Mouse (Mus musculus): ENCODE data around the gene Ociad2. TPM values are rescaled to one million over a fixed set of nuclear protein-coding genes. Genes with fewer than 3 reads are reported as not detected.

Gene Ociad2
- 21.6 and 22.5 TPM in 2 replicates for polyA plus RNA-seq (2014; fragmentation: Nextera tagmentation; extraction: Ambion mirVana)

DNA sequence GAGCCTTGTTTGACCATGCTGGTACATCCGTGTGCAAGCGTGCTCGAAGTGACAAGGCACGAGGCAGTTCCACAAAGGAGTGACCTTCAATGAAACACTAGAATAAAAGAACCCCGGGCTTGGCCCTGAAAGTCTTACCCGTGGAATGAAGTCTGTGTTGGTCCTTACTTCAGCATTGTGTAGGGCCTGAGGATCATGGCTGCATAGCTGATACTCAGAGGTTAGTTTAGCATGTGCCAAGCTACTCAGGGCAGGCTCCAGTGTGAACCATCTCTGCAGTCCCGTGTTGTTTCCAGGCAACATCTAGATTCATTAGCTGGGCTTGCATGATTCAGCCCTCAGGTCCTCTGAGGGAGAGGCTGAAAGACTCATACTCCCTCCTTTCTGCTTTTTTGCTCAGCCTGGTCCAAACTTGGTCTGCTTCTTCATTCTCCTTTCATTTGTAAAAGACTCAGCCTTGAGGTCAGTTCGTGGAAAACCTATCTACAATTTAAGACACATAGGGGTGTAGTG, at the start of gene Ociad2:
Ociad2 (minus strand) TSS at position 306 of the 513 bp plus-strand sequence.
- Histone ChIP-seq H3K27ac (ENCODE audit: low read depth, low read length) (no peak within 1 kb of the TSS), H3K27me3 (ENCODE audit: control insufficient read depth, insufficient read depth, low read length) (no peaks in the 10 kb centered on the region), H3K4me1 (ENCODE audit: control insufficient read depth, insufficient read depth, low read length) (peaks cover 19% of the 10 kb centered on the region; the same call in 1 of the 2 replicates), H3K36me3 (ENCODE audit: control insufficient read depth, insufficient read depth, low read length) (no peaks in the 10 kb centered on the region), H3K4me3 (ENCODE audit: low read depth, low read length) (no peak within 1 kb of the TSS), H3K4me2 (no peak within 1 kb of the TSS), H3K9me3 (replicated peaks; ENCODE audit: control insufficient read depth, low read length) (no peaks in the 10 kb centered on the region), H3K9ac (ENCODE audit: low read depth, low read length) (no peak within 1 kb of the TSS)
- ATAC-seq (replicated peaks; ENCODE audit: insufficient number of reproducible peaks, low FRiP score, low TSS enrichment), result no peak
- 79% methylated on average over 8 of the region's 8 CpGs for WGBS (ENCODE audit: insufficient replicate concordance)

DNA sequence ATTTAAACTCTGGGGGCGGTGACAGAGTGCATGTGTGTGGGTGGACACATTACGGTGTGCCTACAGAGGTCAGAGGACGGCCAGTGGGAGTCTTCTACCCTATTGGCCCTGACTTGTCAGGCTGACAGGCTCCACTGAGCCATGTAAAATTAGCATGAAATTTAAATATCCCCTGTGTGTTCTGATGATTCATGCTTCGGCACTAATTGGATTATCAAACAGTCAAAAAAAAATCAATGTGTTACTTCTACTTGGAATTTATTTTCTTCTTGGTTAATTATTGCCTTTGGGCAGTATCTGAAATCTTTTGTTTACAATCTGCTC, 42.8 kb upstream of the Ociad2 start:
- ATAC-seq (replicated peaks; ENCODE audit: insufficient number of reproducible peaks, low FRiP score, low TSS enrichment), result no peak
- H3K4me1 ChIP-seq (ENCODE audit: control insufficient read depth, insufficient read depth, low read length), result no peaks in the 10 kb centered on the region
- no peaks in the 10 kb centered on the region for H3K9me3 ChIP-seq (replicated peaks; ENCODE audit: control insufficient read depth, low read length)
- no peaks in the 10 kb centered on the region for H3K27me3 ChIP-seq (ENCODE audit: control insufficient read depth, insufficient read depth, low read length)
- 69% methylated on average over 4 of the region's 4 CpGs for WGBS (ENCODE audit: insufficient replicate concordance)
- H3K27ac ChIP-seq (ENCODE audit: low read depth, low read length), result no peak overlapping the region
- no peaks in the 10 kb centered on the region for H3K36me3 ChIP-seq (ENCODE audit: control insufficient read depth, insufficient read depth, low read length)
- no peak overlapping the region for H3K9ac ChIP-seq (ENCODE audit: low read depth, low read length)
- no peak overlapping the region for H3K4me2 ChIP-seq
- no peak overlapping the region for H3K4me3 ChIP-seq (ENCODE audit: low read depth, low read length)

DNA sequence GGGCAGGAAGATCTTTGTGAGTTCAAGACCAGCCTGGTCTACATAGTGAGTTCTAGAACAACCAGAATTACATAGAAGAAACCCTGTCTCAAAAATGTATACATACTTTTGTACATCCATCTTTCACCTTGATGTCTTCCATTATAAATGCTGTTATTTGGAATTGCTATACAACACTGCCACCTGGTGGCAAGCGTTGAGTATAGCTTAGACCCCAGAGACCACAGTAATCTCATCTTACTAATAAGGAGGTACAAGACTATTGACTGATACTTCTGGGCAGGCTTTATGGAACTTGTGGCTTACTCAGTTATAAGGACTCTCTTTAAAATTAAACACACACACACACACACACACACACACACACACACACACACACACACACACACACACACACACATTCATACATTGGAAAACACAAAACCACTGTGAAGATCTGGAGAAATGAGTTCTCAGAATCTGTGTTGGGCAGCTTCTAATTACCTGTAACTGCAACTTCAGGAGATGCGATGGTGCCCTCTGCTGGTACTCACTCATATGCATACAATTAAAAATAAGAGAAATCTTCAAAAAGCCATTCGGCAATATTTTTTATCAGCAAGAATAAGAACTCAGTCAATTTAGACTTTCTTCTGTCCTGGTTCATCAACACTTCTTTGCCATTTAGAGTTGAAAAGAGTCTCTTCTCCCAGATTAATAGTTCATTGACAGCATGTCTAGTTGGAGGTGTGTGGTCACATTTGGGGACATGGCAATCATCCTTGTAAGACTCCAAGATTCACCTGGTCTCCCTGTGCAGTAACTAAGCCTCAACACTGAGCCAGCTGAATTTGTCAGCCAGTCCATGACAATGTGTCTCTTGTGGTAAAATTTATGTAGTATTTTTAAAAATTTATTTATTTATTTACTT, 42.2 kb upstream of the Ociad2 start:
- 30% methylated on average over 3 of the region's 3 CpGs for WGBS (ENCODE audit: insufficient replicate concordance)
- H3K9me3 ChIP-seq (replicated peaks; ENCODE audit: control insufficient read depth, low read length), result no peaks in the 10 kb centered on the region
- H3K36me3 ChIP-seq (ENCODE audit: control insufficient read depth, insufficient read depth, low read length), result no peaks in the 10 kb centered on the region
- no peak overlapping the region for H3K27ac ChIP-seq (ENCODE audit: low read depth, low read length)
- ATAC-seq (replicated peaks; ENCODE audit: insufficient number of reproducible peaks, low FRiP score, low TSS enrichment), result no peak
- H3K4me1 ChIP-seq (ENCODE audit: control insufficient read depth, insufficient read depth, low read length), result no peaks in the 10 kb centered on the region
- H3K9ac ChIP-seq (ENCODE audit: low read depth, low read length), result no peak overlapping the region
- no peaks in the 10 kb centered on the region for H3K27me3 ChIP-seq (ENCODE audit: control insufficient read depth, insufficient read depth, low read length)
- no peak overlapping the region for H3K4me3 ChIP-seq (ENCODE audit: low read depth, low read length)
- H3K4me2 ChIP-seq, result no peak overlapping the region

DNA sequence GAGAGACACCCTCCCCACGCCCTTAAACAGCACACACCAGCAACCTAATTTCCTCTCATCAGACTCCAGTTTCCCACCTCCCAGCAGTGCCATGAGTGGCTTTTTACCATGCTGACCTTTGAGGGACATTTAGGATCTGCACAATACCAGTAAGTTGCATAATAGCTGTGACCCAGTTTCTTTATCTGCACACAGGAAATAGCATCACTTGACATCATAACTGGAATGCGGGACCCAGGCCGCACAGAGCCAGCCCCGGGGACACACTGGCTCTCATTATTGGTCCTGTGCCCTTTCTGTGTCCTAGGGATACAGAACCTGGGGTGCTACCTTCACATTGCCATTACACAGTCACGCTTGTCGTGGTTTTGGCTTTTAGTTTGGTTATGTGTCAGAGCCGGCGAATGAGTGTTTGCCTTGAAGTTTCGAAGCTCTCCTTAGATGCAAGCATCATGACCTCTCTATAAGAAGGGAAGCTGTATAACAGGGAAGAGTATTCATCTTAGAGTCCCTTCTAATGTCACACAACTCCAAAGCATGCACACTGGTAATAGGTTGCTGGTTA, 41.2 kb upstream of the Ociad2 start:
- WGBS (ENCODE audit: insufficient replicate concordance), result 65% methylated on average over 9 of the region's 9 CpGs
- Histone ChIP-seq H3K36me3 (ENCODE audit: control insufficient read depth, insufficient read depth, low read length) (no peaks in the 10 kb centered on the region), H3K4me2 (no peak overlapping the region), H3K4me3 (ENCODE audit: low read depth, low read length) (no peak overlapping the region), H3K9me3 (replicated peaks; ENCODE audit: control insufficient read depth, low read length) (no peaks in the 10 kb centered on the region), H3K27me3 (ENCODE audit: control insufficient read depth, insufficient read depth, low read length) (no peaks in the 10 kb centered on the region), H3K9ac (ENCODE audit: low read depth, low read length) (no peak overlapping the region), H3K27ac (ENCODE audit: low read depth, low read length) (no peak overlapping the region), H3K4me1 (ENCODE audit: control insufficient read depth, insufficient read depth, low read length) (no peaks in the 10 kb centered on the region)
- no peak for ATAC-seq (replicated peaks; ENCODE audit: insufficient number of reproducible peaks, low FRiP score, low TSS enrichment)

DNA sequence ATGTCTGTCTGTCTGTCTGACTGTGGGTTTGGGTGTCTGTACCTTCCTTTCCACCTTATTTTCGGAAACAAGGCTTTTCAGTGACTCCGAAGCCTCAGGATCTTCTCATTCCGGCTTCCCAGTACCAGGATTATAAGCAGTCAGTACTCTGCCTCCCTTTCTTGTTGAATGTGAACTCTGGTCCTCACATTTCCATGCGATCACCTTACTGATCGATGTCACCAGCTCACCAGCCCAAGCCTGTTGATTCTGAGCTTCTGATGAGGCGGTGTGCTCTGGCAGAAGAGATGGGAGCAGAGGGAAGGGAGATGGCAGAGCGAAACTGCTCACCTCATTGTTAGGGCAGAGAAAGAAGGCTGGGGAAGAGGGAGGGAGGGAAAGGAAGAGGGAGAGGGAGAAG, 40.7 kb upstream of the Ociad2 start:
- Histone ChIP-seq H3K4me2 (no peak overlapping the region), H3K9ac (ENCODE audit: low read depth, low read length) (no peak overlapping the region), H3K27ac (ENCODE audit: low read depth, low read length) (no peak overlapping the region), H3K4me3 (ENCODE audit: low read depth, low read length) (no peak overlapping the region), H3K9me3 (replicated peaks; ENCODE audit: control insufficient read depth, low read length) (no peaks in the 10 kb centered on the region), H3K36me3 (ENCODE audit: control insufficient read depth, insufficient read depth, low read length) (no peaks in the 10 kb centered on the region), H3K4me1 (ENCODE audit: control insufficient read depth, insufficient read depth, low read length) (no peaks in the 10 kb centered on the region), H3K27me3 (ENCODE audit: control insufficient read depth, insufficient read depth, low read length) (no peaks in the 10 kb centered on the region)
- no peak for ATAC-seq (replicated peaks; ENCODE audit: insufficient number of reproducible peaks, low FRiP score, low TSS enrichment)
- 77% methylated on average over 7 of the region's 7 CpGs for WGBS (ENCODE audit: insufficient replicate concordance)

DNA sequence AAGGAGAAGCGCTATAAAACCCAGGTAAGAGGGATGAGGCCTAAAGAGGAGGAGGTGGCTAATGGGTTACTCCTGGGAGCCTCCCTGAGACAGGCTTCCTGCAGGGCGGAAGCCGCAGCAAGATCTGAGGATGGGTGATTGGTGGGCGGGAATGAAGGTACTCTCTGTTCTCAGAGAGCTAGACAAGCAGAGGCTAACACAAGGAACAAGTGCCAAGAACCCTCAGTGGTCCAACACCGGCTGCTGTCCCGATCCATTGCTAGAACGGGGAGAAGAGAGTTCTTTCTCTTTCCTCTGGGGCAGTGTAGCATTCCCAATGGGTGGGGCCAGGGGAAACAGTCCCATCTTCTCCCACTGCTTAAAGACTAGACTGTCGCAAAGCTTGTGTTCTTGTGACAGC, 40.0 kb upstream of the Ociad2 start:
- Histone ChIP-seq H3K9me3 (replicated peaks; ENCODE audit: control insufficient read depth, low read length) (no peaks in the 10 kb centered on the region), H3K4me2 (no peak overlapping the region), H3K9ac (ENCODE audit: low read depth, low read length) (no peak overlapping the region), H3K36me3 (ENCODE audit: control insufficient read depth, insufficient read depth, low read length) (no peaks in the 10 kb centered on the region), H3K4me1 (ENCODE audit: control insufficient read depth, insufficient read depth, low read length) (no peaks in the 10 kb centered on the region), H3K27ac (ENCODE audit: low read depth, low read length) (no peak overlapping the region), H3K4me3 (ENCODE audit: low read depth, low read length) (no peak overlapping the region), H3K27me3 (ENCODE audit: control insufficient read depth, insufficient read depth, low read length) (no peaks in the 10 kb centered on the region)
- WGBS (ENCODE audit: insufficient replicate concordance), result 36% methylated on average over 8 of the region's 8 CpGs
- no peak for ATAC-seq (replicated peaks; ENCODE audit: insufficient number of reproducible peaks, low FRiP score, low TSS enrichment)

DNA sequence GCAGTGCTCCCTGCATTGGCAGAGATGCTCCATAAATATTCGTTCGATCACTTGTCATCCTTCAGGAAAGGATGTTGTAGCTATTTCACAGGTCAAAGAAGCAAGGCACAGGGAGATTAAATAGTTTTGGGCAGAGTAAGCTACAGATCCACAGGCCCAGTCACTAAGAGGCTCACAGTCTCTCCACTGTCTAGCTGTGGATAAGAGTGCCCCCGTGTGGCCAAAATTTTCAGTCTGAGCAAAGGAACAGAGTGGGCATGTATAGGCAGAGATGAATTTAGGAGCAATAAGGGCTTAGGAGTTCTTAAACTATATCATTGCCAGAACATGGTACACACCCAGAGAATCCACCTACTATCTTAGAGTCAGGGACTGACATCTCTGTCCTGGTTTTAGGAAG, 39.1 kb upstream of the Ociad2 start:
- 23% methylated on average over 3 of the region's 3 CpGs for WGBS (ENCODE audit: insufficient replicate concordance)
- no peaks in the 10 kb centered on the region for H3K27me3 ChIP-seq (ENCODE audit: control insufficient read depth, insufficient read depth, low read length)
- H3K4me2 ChIP-seq, result no peak overlapping the region
- H3K9me3 ChIP-seq (replicated peaks; ENCODE audit: control insufficient read depth, low read length), result no peaks in the 10 kb centered on the region
- no peaks in the 10 kb centered on the region for H3K4me1 ChIP-seq (ENCODE audit: control insufficient read depth, insufficient read depth, low read length)
- H3K4me3 ChIP-seq (ENCODE audit: low read depth, low read length), result no peak overlapping the region
- H3K36me3 ChIP-seq (ENCODE audit: control insufficient read depth, insufficient read depth, low read length), result no peaks in the 10 kb centered on the region
- no peak overlapping the region for H3K9ac ChIP-seq (ENCODE audit: low read depth, low read length)
- H3K27ac ChIP-seq (ENCODE audit: low read depth, low read length), result no peak overlapping the region
- ATAC-seq (replicated peaks; ENCODE audit: insufficient number of reproducible peaks, low FRiP score, low TSS enrichment), result 0 out of 2 replicates have a peak, but pooled peaks have one; percentile 57

DNA sequence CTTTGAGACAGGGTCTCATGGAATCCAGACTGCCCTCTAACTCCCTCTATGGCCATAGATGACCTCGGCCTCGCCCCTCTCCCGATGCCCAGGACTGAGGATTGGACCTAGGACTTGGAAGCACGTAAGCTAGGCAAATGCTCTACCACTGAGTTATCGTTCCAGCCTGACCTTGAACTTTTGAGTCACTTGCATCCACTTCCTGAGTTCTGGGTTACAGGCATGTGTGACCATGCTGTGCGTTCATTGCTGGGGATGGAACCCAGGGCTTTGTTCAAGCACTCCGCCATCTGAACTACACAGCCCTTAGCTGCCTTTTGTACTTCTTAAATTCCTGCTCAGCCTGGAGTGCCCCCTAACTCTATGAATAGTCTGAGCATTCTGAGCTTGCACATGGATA, 35.7 kb upstream of the Ociad2 start:
- H3K9me3 ChIP-seq (replicated peaks; ENCODE audit: control insufficient read depth, low read length), result no peaks in the 10 kb centered on the region
- H3K27me3 ChIP-seq (ENCODE audit: control insufficient read depth, insufficient read depth, low read length), result no peaks in the 10 kb centered on the region
- H3K4me3 ChIP-seq (ENCODE audit: low read depth, low read length), result no peak overlapping the region
- no peak overlapping the region for H3K4me2 ChIP-seq
- no peak overlapping the region for H3K9ac ChIP-seq (ENCODE audit: low read depth, low read length)
- H3K36me3 ChIP-seq (ENCODE audit: control insufficient read depth, insufficient read depth, low read length), result no peaks in the 10 kb centered on the region
- ATAC-seq (replicated peaks; ENCODE audit: insufficient number of reproducible peaks, low FRiP score, low TSS enrichment), result no peak
- no peaks in the 10 kb centered on the region for H3K4me1 ChIP-seq (ENCODE audit: control insufficient read depth, insufficient read depth, low read length)
- no peak overlapping the region for H3K27ac ChIP-seq (ENCODE audit: low read depth, low read length)
- 88% methylated on average over 7 of the region's 7 CpGs for WGBS (ENCODE audit: insufficient replicate concordance)
